Mouse (Mus musculus) embryonic fibroblast, embryonic 13.5 days (primary cell): ENCODE measurements at regions not wholly inside any gene's neighbourhood (a gene's known extent, or its start where the extent isn't known, plus 50 kb on each side); places are given as distances from the start of the nearest gene placed in this dataset.

ENCODE experiments used
- CTCF ChIP-seq: IDR thresholded peaks from 2 replicates; pipeline ENCODE4 v1.5.1; 2011; ENCODE audit warnings: mild to moderate bottlenecking, control low read depth, low read length, moderate library complexity, borderline replicate concordance; ENCODE audit not compliant: insufficient read depth
- POLR2A ChIP-seq: IDR thresholded peaks from 2 replicates; pipeline ENCODE4 v1.6.1; 2011; ENCODE audit warnings: low read depth, mild to moderate bottlenecking, control low read depth, low read length, moderate library complexity

- TF ChIP-seq CTCF (no peak), POLR2A (no peak)
Observed at GRCm38 (mm10) chr2:168371245-168371644, 89.7 kb upstream of the Kcng1 start.
